Mouse (Mus musculus) liver, embryonic 16.5 days (tissue): Measurements from ENCODE around the gene Sort1. TPM values are rescaled to one million over a fixed set of nuclear protein-coding genes. Genes with fewer than 3 reads are reported as not detected.

ENCODE experiments used
- ATAC-seq: fragments of 200-750 bp; cut with Nextera tagmentation; 2 replicates; pipeline ENCODE4 v1.8.0; 2017; ENCODE audit warnings: low read depth, mild to moderate bottlenecking, moderate number of reproducible peaks, moderate library complexity
- H3K27ac ChIP-seq: fragments of 300-500 bp; sonication (generic); 2 replicates; pipeline ENCODE4 v1.5.1; 2014; ENCODE audit warnings: mild to moderate bottlenecking, low read length
- H3K27me3 ChIP-seq: fragments of 300-500 bp; sonication (generic); 2 replicates; pipeline ENCODE4 v1.6.1; 2014; ENCODE audit warnings: low read depth, low read length, mixed read lengths; ENCODE audit not compliant: control insufficient read depth, insufficient read depth
- H3K36me3 ChIP-seq: fragments of 300-500 bp; sonication (generic); 2 replicates; pipeline ENCODE4 v1.6.1; 2014; ENCODE audit warnings: mild to moderate bottlenecking; ENCODE audit not compliant: control insufficient read depth, insufficient read depth
- H3K4me1 ChIP-seq: fragments of 300-500 bp; sonication (generic); 2 replicates; pipeline ENCODE4 v1.6.1; 2014; ENCODE audit warnings: low read depth, low read length, mixed read lengths; ENCODE audit not compliant: control insufficient read depth
- H3K4me2 ChIP-seq: fragments of 300-500 bp; sonication (generic); 2 replicates; pipeline ENCODE4 v1.6.1; 2014; ENCODE audit warnings: low read depth, low read length, mixed read lengths
- H3K4me3 ChIP-seq: fragments of 300-500 bp; sonication (generic); 2 replicates; pipeline ENCODE4 v1.5.1; 2014; ENCODE audit warnings: low read depth, mild to moderate bottlenecking, low read length
- H3K9ac ChIP-seq: fragments of 300-500 bp; sonication (generic); 2 replicates; pipeline ENCODE4 v1.6.1; 2014; ENCODE audit warnings: low read depth, low read length
- H3K9me3 ChIP-seq: fragments of 300-500 bp; sonication (generic); replicated peaks from 2 replicates; pipeline ENCODE4 v1.6.1; 2016; ENCODE audit warnings: low read length; ENCODE audit not compliant: control insufficient read depth
- WGBS: fragments of 180-500 bp; shearing (Covaris S2); extraction: QIAGEN DNeasy Blood & Tissue Kit; methylation state at CpG from one replicate; pipeline ENCODE4 v1.1.7; 2014; ENCODE audit not compliant: insufficient replicate concordance; 5-methylcytosine and 5-hydroxymethylcytosine counted together
- polyA plus RNA-seq: library from polyadenylated mRNA; unstranded; fragments of >200 nt; fragmentation: Nextera tagmentation; extraction: Ambion mirVana; gene quantifications from 2 replicates; pipeline ENCODE4 v1.2.1, GENCODE M21; 2015

Sort1 gene
- polyA plus RNA-seq, 1 experiment from 2014 or later: 2.5 TPM

GRCm38 (mm10) chr3:108341040-108341439, 57.2 kb downstream of the Sort1 start:
- no peak overlapping the region for H3K27ac ChIP-seq
- no peak for ATAC-seq
- H3K27me3 ChIP-seq: no peaks in the 10 kb centered on the region
- H3K9me3 ChIP-seq: no peaks in the 10 kb centered on the region
- H3K9ac ChIP-seq: no peak overlapping the region
- no peak overlapping the region for H3K4me3 ChIP-seq
- WGBS: 62% methylated on average over 2 of the region's 2 CpGs
- 0 out of 2 replicates have a peak, but pooled peaks cover 2% of the 10 kb centered on the region for H3K36me3 ChIP-seq
- no peaks in the 10 kb centered on the region; the same call in 1 of the 2 replicates for H3K4me1 ChIP-seq
- H3K4me2 ChIP-seq: no peak overlapping the region

DNA sequence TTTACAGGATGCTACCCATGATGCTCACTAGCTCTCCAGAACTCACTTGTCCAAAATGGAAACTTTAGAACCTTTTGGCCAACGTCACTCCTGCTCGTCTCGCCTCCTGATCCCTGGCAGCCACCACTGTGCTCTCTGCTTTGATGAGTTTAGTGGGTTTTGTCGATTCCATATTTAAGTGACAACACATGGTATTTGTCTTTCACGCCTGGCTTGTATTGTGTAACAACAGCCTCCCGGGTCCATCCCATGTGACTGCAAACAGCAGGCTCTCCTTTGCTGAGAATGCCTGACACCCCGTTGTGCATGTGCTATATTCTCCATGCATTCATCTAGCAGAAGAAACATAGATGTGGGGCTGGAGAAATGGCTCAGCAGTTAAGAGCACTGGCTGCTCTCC, 58.3 kb downstream of the Sort1 start:
- WGBS: 65% methylated on average over 7 of the region's 7 CpGs
- no peaks in the 10 kb centered on the region for H3K9me3 ChIP-seq
- no peak overlapping the region for H3K4me3 ChIP-seq
- no peak overlapping the region for H3K9ac ChIP-seq
- H3K4me2 ChIP-seq: no peak overlapping the region
- no peaks in the 10 kb centered on the region for H3K4me1 ChIP-seq
- H3K27me3 ChIP-seq: no peaks in the 10 kb centered on the region
- no peak overlapping the region for H3K27ac ChIP-seq
- ATAC-seq: no peak
- H3K36me3 ChIP-seq: peaks cover 2% of the 10 kb centered on the region; the same call in 1 of the 2 replicates

GRCm38 (mm10) chr3:108345855-108346254, 62.0 kb downstream of the Sort1 start:
- H3K36me3 ChIP-seq: peaks cover 2% of the 10 kb centered on the region
- no peak overlapping the region for H3K9ac ChIP-seq
- H3K27ac ChIP-seq: no peak overlapping the region
- no peaks in the 10 kb centered on the region for H3K9me3 ChIP-seq
- ATAC-seq: no peak
- H3K4me1 ChIP-seq: no peaks in the 10 kb centered on the region
- WGBS: 40% methylated on average over 7 of the region's 7 CpGs
- no peak overlapping the region for H3K4me3 ChIP-seq
- no peaks in the 10 kb centered on the region for H3K27me3 ChIP-seq
- no peak overlapping the region for H3K4me2 ChIP-seq

DNA sequence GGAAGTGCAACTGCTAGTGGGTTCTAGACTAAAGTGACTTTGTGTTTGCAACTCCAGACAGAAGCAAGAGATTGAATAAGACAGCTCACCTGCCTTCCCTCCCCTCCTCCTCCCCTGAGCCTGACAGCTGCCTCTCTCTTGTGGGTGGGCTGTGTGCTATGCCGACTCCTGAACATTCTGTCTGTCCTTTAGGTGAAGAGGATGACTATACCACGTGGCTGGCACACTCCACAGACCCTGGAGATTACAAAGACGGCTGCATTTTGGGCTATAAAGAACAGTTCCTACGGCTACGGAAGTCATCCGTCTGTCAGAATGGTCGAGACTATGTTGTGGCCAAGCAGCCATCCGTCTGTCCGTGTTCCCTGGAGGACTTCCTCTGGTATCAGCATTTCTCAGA, 64.5 kb downstream of the Sort1 start:
- WGBS: 58% methylated on average over 9 of the region's 9 CpGs
- Histone ChIP-seq H3K9me3 (no peaks in the 10 kb centered on the region), H3K27me3 (no peaks in the 10 kb centered on the region), H3K9ac (no peak overlapping the region), H3K27ac (no peak overlapping the region), H3K4me1 (no peaks in the 10 kb centered on the region), H3K4me2 (no peak overlapping the region), H3K4me3 (no peak overlapping the region), H3K36me3 (peaks cover 5% of the 10 kb centered on the region)
- ATAC-seq: no peak

GRCm38 (mm10) chr3:108355245-108355644, 71.4 kb downstream of the Sort1 start:
- Histone ChIP-seq H3K9ac (no peak overlapping the region), H3K9me3 (no peaks in the 10 kb centered on the region), H3K27me3 (no peaks in the 10 kb centered on the region), H3K4me2 (no peak overlapping the region), H3K27ac (no peak overlapping the region), H3K4me1 (no peaks in the 10 kb centered on the region), H3K36me3 (peaks cover 5% of the 10 kb centered on the region; the same call in 1 of the 2 replicates), H3K4me3 (no peak overlapping the region)
- 42% methylated on average over 3 of the region's 3 CpGs for WGBS
- ATAC-seq: peak; percentile 67

GRCm38 (mm10) chr3:108357051-108357450, 73.2 kb downstream of the Sort1 start:
- WGBS: 76% methylated on average over 10 of the region's 10 CpGs
- no peak overlapping the region for H3K27ac ChIP-seq
- peaks cover 2% of the 10 kb centered on the region; the same call in 1 of the 2 replicates for H3K36me3 ChIP-seq
- H3K4me3 ChIP-seq: no peak overlapping the region
- no peak overlapping the region for H3K4me2 ChIP-seq
- no peaks in the 10 kb centered on the region for H3K9me3 ChIP-seq
- H3K9ac ChIP-seq: no peak overlapping the region
- H3K27me3 ChIP-seq: no peaks in the 10 kb centered on the region
- H3K4me1 ChIP-seq: peaks cover 4% of the 10 kb centered on the region
- no peak for ATAC-seq

- H3K4me3 ChIP-seq: no peak overlapping the region
- H3K36me3 ChIP-seq: no peaks in the 10 kb centered on the region; the same call in 1 of the 2 replicates
- WGBS: 78% methylated on average over 6 of the region's 6 CpGs
- H3K9ac ChIP-seq: no peak overlapping the region
- H3K9me3 ChIP-seq: no peaks in the 10 kb centered on the region
- H3K27ac ChIP-seq: no peak overlapping the region
- ATAC-seq: no peak
- no peaks in the 10 kb centered on the region for H3K27me3 ChIP-seq
- H3K4me1 ChIP-seq: peaks cover 4% of the 10 kb centered on the region
- H3K4me2 ChIP-seq: no peak overlapping the region
Observed at GRCm38 (mm10) chr3:108358445-108358844, 74.6 kb downstream of the Sort1 start.

DNA sequence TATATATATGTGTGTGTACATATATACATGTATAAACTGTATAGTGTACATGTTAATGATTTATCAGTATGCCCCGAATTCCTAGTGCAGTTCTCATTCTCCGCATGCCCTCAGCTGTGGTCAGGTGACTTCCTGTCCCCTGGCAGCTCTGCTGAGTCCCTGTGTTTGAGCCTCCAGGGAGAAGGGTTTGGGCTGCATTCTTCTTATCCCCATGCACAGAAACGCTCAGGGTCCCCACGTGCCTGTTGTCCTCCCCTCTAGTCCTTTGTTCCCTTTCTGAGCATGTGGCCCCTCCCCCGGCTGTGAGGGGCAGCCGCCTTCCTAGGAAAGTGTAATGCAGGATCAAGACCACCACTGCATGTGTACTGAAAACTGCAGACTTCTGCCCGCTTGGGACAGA, 77.0 kb downstream of the Sort1 start:
- Histone ChIP-seq H3K36me3 (no peaks in the 10 kb centered on the region; the same call in 1 of the 2 replicates), H3K27ac (no peak overlapping the region), H3K4me1 (peaks cover 8% of the 10 kb centered on the region), H3K4me2 (no peak overlapping the region), H3K27me3 (no peaks in the 10 kb centered on the region), H3K9ac (no peak overlapping the region), H3K9me3 (no peaks in the 10 kb centered on the region), H3K4me3 (no peak overlapping the region)
- 15% methylated on average over 7 of the region's 7 CpGs for WGBS
- ATAC-seq: peak; percentile 18; the same call in 1 of the 2 replicates

- H3K4me1 ChIP-seq: peaks cover 9% of the 10 kb centered on the region
- no peak overlapping the region for H3K27ac ChIP-seq
- H3K27me3 ChIP-seq: no peaks in the 10 kb centered on the region
- WGBS: 45% methylated on average over 3 of the region's 3 CpGs
- no peak overlapping the region for H3K4me3 ChIP-seq
- no peak overlapping the region for H3K4me2 ChIP-seq
- no peaks in the 10 kb centered on the region for H3K9me3 ChIP-seq
- no peak overlapping the region for H3K9ac ChIP-seq
- no peaks in the 10 kb centered on the region for H3K36me3 ChIP-seq
- ATAC-seq: no peak
Observed at GRCm38 (mm10) chr3:108363626-108364025, 79.7 kb downstream of the Sort1 start.
